Mouse (Mus musculus) heart, postnatal 0 days (tissue): ENCODE data around the gene C1qtnf9. TPM values are rescaled to one million over a fixed set of nuclear protein-coding genes. Genes with fewer than 3 reads are reported as not detected.

Experiments
- ATAC-seq: fragments of 200-750 bp; cut with Nextera tagmentation; 2 replicates; pipeline ENCODE4 v1.8.0; 2017; ENCODE audit warnings: low read depth, moderate number of reproducible peaks, moderate library complexity; ENCODE audit not compliant: insufficient read depth
- DNase-seq: peaks from one replicate; pipeline ENCODE4 v3.0.0-alpha.2; 2016; ENCODE audit warnings: low spot score
- H3K27ac ChIP-seq: fragments of 300-500 bp; sonication (generic); 2 replicates; pipeline ENCODE4 v1.5.1; 2014; ENCODE audit warnings: low read depth, mild to moderate bottlenecking
- H3K27me3 ChIP-seq: fragments of 300-500 bp; sonication (generic); 2 replicates; pipeline ENCODE4 v1.6.1; 2014; ENCODE audit warnings: low read length, mixed read lengths; ENCODE audit not compliant: control insufficient read depth, insufficient read depth
- H3K36me3 ChIP-seq: fragments of 300-500 bp; sonication (generic); replicated peaks from 2 replicates; pipeline ENCODE4 v1.6.1; 2014; ENCODE audit warnings: low read length, mixed read lengths; ENCODE audit not compliant: control insufficient read depth, insufficient read depth
- H3K4me1 ChIP-seq: fragments of 300-500 bp; sonication (generic); 2 replicates; pipeline ENCODE4 v1.6.1; 2014; ENCODE audit warnings: antibody characterized with exemption; ENCODE audit not compliant: control insufficient read depth, insufficient read depth
- H3K4me2 ChIP-seq: fragments of 300-500 bp; sonication (generic); 2 replicates; pipeline ENCODE4 v1.6.1; 2014; ENCODE audit warnings: low read depth, mild to moderate bottlenecking, low read length, moderate library complexity
- H3K4me3 ChIP-seq: fragments of 300-500 bp; sonication (generic); 2 replicates; pipeline ENCODE4 v1.5.1; 2014; ENCODE audit warnings: low read depth, low read length
- H3K9ac ChIP-seq: fragments of 300-500 bp; sonication (generic); replicated peaks from 2 replicates; pipeline ENCODE4 v1.6.1; 2014; ENCODE audit warnings: low read depth, low read length, mixed read lengths
- H3K9me3 ChIP-seq: fragments of 300-500 bp; sonication (generic); replicated peaks from 2 replicates; pipeline ENCODE4 v1.6.1; 2016; ENCODE audit warnings: low read length; ENCODE audit not compliant: control insufficient read depth
- CTCF ChIP-seq: IDR thresholded peaks from 2 replicates; pipeline ENCODE4 v1.5.1; 2016; ENCODE audit warnings: antibody characterized with exemption, control low read depth, low read depth
- EP300 ChIP-seq: IDR thresholded peaks from 2 replicates; pipeline ENCODE4 v1.6.1; 2016; ENCODE audit warnings: antibody characterized with exemption, low read depth
- WGBS: fragments of 180-500 bp; shearing (Covaris S2); extraction: QIAGEN DNeasy Blood & Tissue Kit; methylation state at CpG from one replicate; pipeline ENCODE4 v1.1.7; 2014; 5-methylcytosine and 5-hydroxymethylcytosine counted together
- polyA plus RNA-seq: library from polyadenylated mRNA; unstranded; fragments of >200 nt; fragmentation: Nextera tagmentation; extraction: Ambion mirVana; gene quantifications from 2 replicates; pipeline ENCODE4 v1.2.1, GENCODE M21; 2015
- total RNA-seq: library from RNA; depleted of rRNA; stranded (reverse); fragments of >200 nt; gene quantifications from 2 replicates; pipeline ENCODE4 v1.2.3, GENCODE M21; 2014; ENCODE audit warnings: low replicate concordance

C1qtnf9 gene
- total and polyA plus RNA-seq, 2 experiments from 2014 or later: 2.8 to 4.6 TPM

GRCm38 (mm10) chr14:60784427-60785315, 16.7 kb downstream of the C1qtnf9 start, which contains the start of gene Mipep:
Gene Mipep, plus strand, starts transcription at chr14:60784573.
- TF ChIP-seq CTCF (peak; percentile 95), EP300 (no peak)
- peak; percentile 91 for ATAC-seq
- peak within 1 kb of the TSS; percentile 57 for H3K27ac ChIP-seq

GRCm38 (mm10) chr14:60790103-60790502, 22.2 kb downstream of the C1qtnf9 start:
- H3K27me3 ChIP-seq: no peaks in the 10 kb centered on the region
- no peak overlapping the region for H3K4me3 ChIP-seq
- DNase-seq: peak; percentile 18
- H3K9ac ChIP-seq: no peak overlapping the region
- H3K27ac ChIP-seq: no peak overlapping the region
- H3K9me3 ChIP-seq: no peaks in the 10 kb centered on the region
- peaks cover 37% of the 10 kb centered on the region for H3K36me3 ChIP-seq
- peaks cover 3% of the 10 kb centered on the region; the same call in 1 of the 2 replicates for H3K4me1 ChIP-seq
- TF ChIP-seq CTCF (peak; percentile 70), EP300 (no peak)
- WGBS: 38% methylated on average over 3 of the region's 3 CpGs
- H3K4me2 ChIP-seq: no peak overlapping the region
- ATAC-seq: peak; percentile 64

More at GRCm38 (mm10) chr14:60784427-60785315, 16.7 kb downstream of the C1qtnf9 start, which contains the start of gene Mipep:
- WGBS: under 1% methylated on average over 61 of the region's 61 CpGs
- DNase-seq: peak; percentile 87
- peaks cover 6% of the 10 kb centered on the region; the same call in 1 of the 2 replicates for H3K4me1 ChIP-seq
- H3K4me2 ChIP-seq: peak within 1 kb of the TSS; percentile 66
- H3K9ac ChIP-seq: peak within 1 kb of the TSS; percentile 78
- no peaks in the 10 kb centered on the region for H3K9me3 ChIP-seq
- H3K27me3 ChIP-seq: no peaks in the 10 kb centered on the region
- peak within 1 kb of the TSS; percentile 88 for H3K4me3 ChIP-seq
- H3K36me3 ChIP-seq: 0 out of 2 replicates have a peak, but pooled peaks cover 16% of the 10 kb centered on the region

GRCm38 (mm10) chr14:60796600-60797322, 28.8 kb downstream of the C1qtnf9 start:
- no peaks in the 10 kb centered on the region for H3K27me3 ChIP-seq
- H3K27ac ChIP-seq: no peak overlapping the region
- no peak for TF ChIP-seq EP300
- TF ChIP-seq CTCF: no peak
- peaks cover 38% of the 10 kb centered on the region for H3K36me3 ChIP-seq
- DNase-seq (no peak), ATAC-seq (no peak)
- no peak overlapping the region for H3K9ac ChIP-seq
- no peaks in the 10 kb centered on the region for H3K9me3 ChIP-seq
- WGBS: 64% methylated on average over 4 of the region's 4 CpGs
- H3K4me3 ChIP-seq: no peak overlapping the region
- H3K4me1 ChIP-seq: no peaks in the 10 kb centered on the region
- no peak overlapping the region for H3K4me2 ChIP-seq

- Histone ChIP-seq H3K27ac (no peak overlapping the region), H3K9ac (no peak overlapping the region), H3K9me3 (no peaks in the 10 kb centered on the region), H3K4me1 (no peaks in the 10 kb centered on the region), H3K27me3 (no peaks in the 10 kb centered on the region), H3K36me3 (peaks cover 31% of the 10 kb centered on the region), H3K4me3 (no peak overlapping the region), H3K4me2 (no peak overlapping the region)
- no peak for TF ChIP-seq CTCF
- TF ChIP-seq EP300: no peak
- ATAC-seq (no peak), DNase-seq (no peak)
- WGBS: 87% methylated on average over 5 of the region's 5 CpGs
Measured at GRCm38 (mm10) chr14:60797596-60797995, 29.7 kb downstream of the C1qtnf9 start.

- peaks cover 41% of the 10 kb centered on the region for H3K36me3 ChIP-seq
- ATAC-seq: no peak
- H3K27ac ChIP-seq: no peak overlapping the region
Measured at GRCm38 (mm10) chr14:60798721-60799120, 30.8 kb downstream of the C1qtnf9 start.

More at GRCm38 (mm10) chr14:60798721-60799120, 30.8 kb downstream of the C1qtnf9 start:
- 70% methylated on average over 4 of the region's 4 CpGs for WGBS
- Histone ChIP-seq H3K4me1 (no peaks in the 10 kb centered on the region), H3K27me3 (no peaks in the 10 kb centered on the region), H3K9me3 (no peaks in the 10 kb centered on the region), H3K4me2 (no peak overlapping the region), H3K4me3 (no peak overlapping the region), H3K9ac (no peak overlapping the region)
- no peak for TF ChIP-seq CTCF
- no peak for TF ChIP-seq EP300
- no peak for DNase-seq
